Mouse (Mus musculus) fibroblast of lung, adult 2 months (primary cell): ENCODE results near the gene Usp2.
"Not testable (repeated sequence)": the region's sequence is repeated elsewhere in the genome, so short reads cannot be mapped to it uniquely, and the experiment has no call there.

Source experiments
- DNase-seq: peaks from one replicate; pipeline ENCODE4 v3.0.0-alpha.2; 2011; ENCODE audit warnings: low read depth

The Usp2 gene

DNA sequence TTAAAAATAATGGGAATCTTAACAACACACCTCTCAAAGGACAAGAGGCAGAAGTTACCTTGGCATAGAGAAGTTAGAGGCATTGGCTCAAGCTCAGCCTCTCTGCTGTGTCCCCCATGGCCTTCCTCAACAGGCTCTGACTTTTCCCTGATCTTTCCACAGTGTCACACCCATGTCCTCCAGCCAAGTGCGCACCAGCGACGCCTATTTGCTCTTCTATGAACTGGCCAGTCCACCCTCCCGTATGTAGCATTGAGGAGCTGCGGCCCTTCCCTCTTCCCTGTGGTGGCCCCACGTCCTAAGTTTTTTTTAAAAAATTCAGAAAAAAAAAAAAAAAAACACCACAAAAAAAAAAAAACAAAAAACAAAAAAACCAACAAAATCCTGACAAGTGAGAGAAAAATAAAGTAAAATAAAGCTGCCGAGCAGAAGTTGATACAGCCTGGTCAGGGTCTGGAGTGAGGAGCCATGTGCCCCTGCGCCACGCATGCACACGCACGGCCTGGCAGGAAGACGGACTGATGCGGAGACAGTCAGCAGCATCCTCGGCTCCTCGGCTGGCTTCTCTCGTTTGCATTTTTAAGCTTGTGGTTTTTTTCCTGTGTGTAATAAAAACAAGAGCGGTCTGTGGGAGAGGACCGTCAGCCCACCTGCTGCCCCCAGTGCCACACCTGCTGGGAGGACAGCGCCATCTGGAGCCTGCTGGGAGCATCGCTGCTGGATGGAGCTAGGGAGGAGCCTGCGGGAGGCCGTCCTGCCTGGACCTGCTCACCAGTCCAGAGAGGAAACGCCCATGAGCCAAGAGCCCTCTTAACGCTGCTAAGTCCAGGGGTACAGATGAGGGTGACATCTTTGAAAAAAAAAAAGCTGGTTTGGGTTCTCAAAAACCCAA, 27.0 kb downstream of the Usp2 start:
- DNase-seq = no peak

GRCm38 (mm10) chr9:44094737-44095136, 27.9 kb downstream of the Usp2 start:
- no peak for DNase-seq

- DNase-seq = no peak
Measured at GRCm38 (mm10) chr9:44095781-44096180, 29.0 kb downstream of the Usp2 start.

DNA sequence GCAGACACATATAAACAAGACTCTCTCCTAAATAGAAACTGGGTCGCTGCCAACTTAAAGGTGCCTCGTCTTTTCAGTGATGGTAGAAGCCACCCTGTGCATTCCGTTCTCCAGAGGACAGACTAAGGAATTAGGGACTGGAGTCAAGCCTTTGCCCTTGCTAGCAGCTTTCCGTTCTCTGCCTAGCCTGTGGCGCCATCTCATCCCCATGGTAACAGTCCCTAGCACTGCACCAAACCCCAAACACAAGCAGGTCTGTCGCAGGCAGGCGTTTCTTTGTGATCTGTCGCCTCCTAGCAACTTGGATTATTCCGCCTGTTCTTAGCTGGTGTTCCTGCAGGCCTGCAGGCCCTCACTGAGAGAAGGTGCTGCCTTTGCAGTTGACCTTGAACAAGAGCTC, 29.7 kb downstream of the Usp2 start:
- no peak for DNase-seq

- DNase-seq = no peak
Measured at GRCm38 (mm10) chr9:44101490-44101889, 34.7 kb downstream of the Usp2 start, which contains the start of gene Mfrp. Gene Mfrp (plus strand): TSS chr9:44101729.

GRCm38 (mm10) chr9:44104881-44105280, 38.1 kb downstream of the Usp2 start:
- DNase-seq = no peak

- DNase-seq = no peak
Measured at GRCm38 (mm10) chr9:44105781-44106180, 39.0 kb downstream of the Usp2 start.

DNA sequence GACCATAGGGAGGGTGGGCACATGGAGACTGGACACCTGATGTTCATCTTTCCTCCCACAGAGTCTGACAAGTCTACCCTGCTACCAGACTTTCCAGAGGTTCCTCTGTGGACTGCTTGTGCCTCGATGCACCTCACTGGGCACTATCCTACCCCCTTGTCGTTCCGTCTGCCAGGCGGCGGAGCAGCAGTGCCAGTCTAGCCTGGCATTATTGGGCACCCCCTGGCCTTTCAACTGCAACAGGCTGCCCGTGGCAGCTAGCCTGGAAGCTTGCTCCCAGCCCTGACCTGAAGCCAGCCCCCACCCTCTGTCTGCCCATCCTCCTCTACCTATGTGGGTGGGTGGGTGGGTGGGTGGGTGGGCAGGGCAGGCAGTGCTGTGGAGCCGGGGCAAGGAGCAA, 39.4 kb downstream of the Usp2 start:
- DNase-seq = no peak

DNA sequence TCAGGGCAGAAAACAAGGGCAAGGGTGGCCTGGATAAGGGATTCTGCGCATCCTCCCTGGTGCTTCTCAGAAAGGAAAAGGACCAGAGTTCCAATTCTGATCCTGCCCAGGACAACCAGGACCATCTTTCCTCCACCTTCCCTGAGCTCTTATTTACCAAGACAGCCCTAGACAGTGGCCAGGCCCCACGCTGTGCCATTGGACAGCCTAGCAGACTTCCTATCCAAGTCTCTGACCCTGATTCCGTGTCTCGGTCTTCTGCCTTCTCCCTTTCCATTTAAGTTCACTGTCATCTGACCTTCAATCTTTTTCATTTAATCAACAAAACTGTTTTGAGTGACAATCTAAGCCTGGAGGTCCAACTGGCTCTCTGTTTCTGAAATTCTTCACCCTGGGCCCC, 39.8 kb downstream of the Usp2 start:
- DNase-seq = no peak

DNA sequence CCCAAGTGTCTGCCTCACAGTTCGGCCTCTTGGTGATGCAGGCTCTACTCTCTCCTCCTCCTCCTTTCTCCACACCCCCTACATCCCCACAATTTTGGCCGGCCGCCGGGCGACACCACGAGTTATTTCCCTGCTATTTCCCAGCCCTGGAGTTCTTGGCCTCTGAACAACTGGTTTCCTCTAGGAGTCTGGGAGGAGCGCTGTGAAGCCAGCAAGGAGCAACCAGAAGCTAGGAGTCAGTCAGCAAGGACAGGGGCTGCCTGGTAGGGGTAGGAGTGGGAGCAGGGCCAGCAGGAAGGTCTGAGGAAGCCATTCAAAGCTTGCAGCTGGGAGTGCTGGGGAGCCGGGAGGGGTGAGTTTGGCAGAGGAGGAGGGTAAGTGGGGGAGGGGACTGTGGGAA, 40.3 kb downstream of the Usp2 start, which contains the start of gene C1qtnf5:
C1qtnf5 (plus strand) TSS at position 136 of the 400 bp plus-strand sequence.
- peak; percentile 99 for DNase-seq

- no peak for DNase-seq
Measured at GRCm38 (mm10) chr9:44107557-44108179, 40.8 kb downstream of the Usp2 start.

GRCm38 (mm10) chr9:44108269-44109055, 41.6 kb downstream of the Usp2 start:
- no peak for DNase-seq

GRCm38 (mm10) chr9:44109360-44110095, 42.7 kb downstream of the Usp2 start:
- no peak for DNase-seq

DNA sequence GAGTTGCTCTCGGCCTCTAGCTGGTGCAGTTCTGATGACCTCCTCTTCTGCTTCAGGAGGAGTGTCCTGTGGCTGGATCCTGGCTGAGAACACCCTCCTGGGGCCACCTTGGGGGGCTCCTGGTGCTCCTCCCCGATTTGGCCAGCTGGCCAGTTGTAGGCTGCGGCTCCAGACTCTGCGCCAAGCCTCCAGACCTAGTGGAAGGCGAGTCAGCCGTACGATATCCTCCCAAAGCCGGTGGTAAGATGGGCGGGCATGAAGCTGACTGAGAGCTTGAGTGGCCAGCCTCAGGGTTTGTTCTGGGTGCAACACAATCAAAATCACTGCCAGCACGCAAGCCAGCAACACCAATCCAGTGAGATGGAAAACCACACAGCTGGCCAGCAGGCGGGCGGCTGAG, 45.1 kb downstream of the Usp2 start:
- DNase-seq = not testable (repeated sequence)

DNA sequence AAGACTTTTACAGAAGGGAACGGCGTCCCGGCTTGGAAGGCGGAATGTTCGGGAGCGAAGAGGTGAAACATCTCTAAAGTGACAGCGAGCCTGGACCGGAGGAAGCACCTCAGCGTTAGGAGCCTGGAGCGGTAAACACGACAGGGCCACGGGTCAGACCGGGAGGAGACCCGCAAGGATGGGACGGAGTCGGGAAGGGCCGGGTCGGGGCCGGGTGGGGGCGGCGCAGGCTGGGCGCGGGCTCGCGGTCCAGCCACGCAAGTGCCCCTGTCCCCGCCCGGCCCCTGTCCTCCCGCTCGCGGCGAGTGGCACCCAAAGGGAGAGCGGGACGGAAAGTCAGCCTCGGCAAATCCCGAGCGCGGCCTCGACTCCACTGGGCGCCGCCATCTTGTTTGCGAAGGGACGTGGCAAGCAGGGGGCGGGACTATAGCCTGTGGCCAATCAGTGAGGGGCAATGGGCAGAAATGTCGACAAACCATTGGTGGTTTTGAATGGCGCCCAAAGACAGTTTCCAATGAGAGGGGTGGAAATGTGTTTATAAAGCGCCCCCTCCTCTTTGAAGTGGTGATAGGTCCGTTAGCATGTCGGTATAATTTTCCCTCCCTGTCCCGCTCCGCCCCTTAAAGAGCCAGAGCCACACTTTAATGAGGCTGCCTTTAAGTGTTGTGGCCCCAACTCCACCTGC, 46.4 kb downstream of the Usp2 start, which contains the start of the genes Gm49380 and Rnf26:
Gm49380 (minus strand) TSS at position 396 of the 685 bp plus-strand sequence.
Rnf26 (minus strand) TSS at position 413 of the 685 bp plus-strand sequence.
- DNase-seq = peak; percentile 97

- DNase-seq = no peak
Measured at GRCm38 (mm10) chr9:44114453-44114852, 47.6 kb downstream of the Usp2 start.

GRCm38 (mm10) chr9:44115599-44115998, 48.8 kb downstream of the Usp2 start:
- no peak for DNase-seq

- no peak for DNase-seq
Measured at GRCm38 (mm10) chr9:44116182-44116581, 49.4 kb downstream of the Usp2 start.

DNA sequence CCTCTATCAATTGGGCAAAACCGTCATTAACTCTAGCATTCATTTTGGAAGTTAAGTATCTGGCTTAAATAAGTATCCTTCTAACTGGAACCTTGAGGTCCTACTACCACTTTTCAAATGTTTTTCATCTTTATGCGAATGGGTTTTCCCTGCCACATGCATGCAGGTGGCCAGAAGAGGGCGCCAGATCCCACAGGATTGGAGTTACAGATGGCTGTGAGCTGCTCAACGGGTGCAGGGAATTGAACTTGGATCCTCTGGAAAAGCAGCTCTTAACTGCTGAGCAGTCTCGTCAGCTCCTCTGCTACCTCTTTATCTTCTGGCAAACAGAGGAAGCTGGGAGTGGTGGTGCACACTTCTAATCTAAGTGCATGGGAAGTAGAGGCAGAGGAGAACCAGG, 52.2 kb downstream of the Usp2 start:
- DNase-seq = no peak

- no peak for DNase-seq
Measured at GRCm38 (mm10) chr9:44119948-44120465, 53.2 kb downstream of the Usp2 start.

GRCm38 (mm10) chr9:44124317-44124716, 57.5 kb downstream of the Usp2 start:
- no peak for DNase-seq
